Mouse (Mus musculus): ENCODE data around the gene Chd3. TPM values are rescaled to one million over a fixed set of nuclear protein-coding genes. Genes with fewer than 3 reads are reported as not detected.

Gene Chd3
- polyA plus RNA-seq, 1 experiment from 2014 or later: 46.9 TPM

- WGBS: 88% methylated on average over 7 of the region's 7 CpGs
- Histone ChIP-seq H3K9me3 (no peaks in the 10 kb centered on the region), H3K27me3 (ENCODE audit: insufficient read depth, poor library complexity, severe bottlenecking) (no peaks in the 10 kb centered on the region), H3K4me3 (no peak overlapping the region), H3K27ac (no peak overlapping the region), H3K36me3 (peaks cover 100% of the 10 kb centered on the region), H3K4me1 (replicated peaks) (0 out of 2 replicates have a peak, but pooled peaks cover 2% of the 10 kb centered on the region)
- no peak for DNase-seq (ENCODE audit: low spot score)
These were observed 57.9 kb downstream of the Chd3 start for GRCm38 (mm10) chr11:69311266-69311665.

DNA sequence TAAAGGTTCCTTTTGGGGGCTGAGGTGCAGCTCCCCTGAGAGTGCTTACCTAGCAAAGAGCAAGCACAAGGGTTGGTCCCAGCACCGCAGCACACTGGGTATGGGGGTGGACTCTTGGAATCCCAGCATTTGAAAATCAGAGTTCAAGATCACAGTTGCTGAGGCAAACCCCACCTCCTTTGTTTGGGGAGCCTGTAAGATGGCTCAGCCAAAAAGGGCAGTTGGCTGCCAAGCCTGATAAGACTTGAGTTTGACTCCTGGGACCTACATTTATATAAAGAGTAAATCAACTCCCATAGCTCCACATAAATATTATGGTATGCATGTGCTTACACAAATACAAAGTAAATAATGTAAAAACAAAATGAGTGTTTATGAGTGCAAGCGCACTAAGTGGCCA lies 63.2 kb downstream of the Chd3 start:
- whole genome bisulfite sequencing: 94% methylated on average over 2 of the region's 2 CpGs
- H3K36me3 ChIP-seq: peaks cover 99% of the 10 kb centered on the region

GRCm38 (mm10) chr11:69305291-69305690 lies 63.9 kb downstream of the Chd3 start:
- peaks cover 99% of the 10 kb centered on the region for H3K36me3 ChIP-seq
- 91% methylated on average over 9 of the region's 9 CpGs for WGBS
- H3K9me3 ChIP-seq: no peaks in the 10 kb centered on the region
- no peaks in the 10 kb centered on the region for H3K27me3 ChIP-seq (ENCODE audit: insufficient read depth, poor library complexity, severe bottlenecking)
- H3K4me3 ChIP-seq: no peak overlapping the region
- no peak for DNase-seq (ENCODE audit: low spot score)
- no peaks in the 10 kb centered on the region for H3K4me1 ChIP-seq (replicated peaks)
- H3K27ac ChIP-seq: no peak overlapping the region

More for the DNA sequence above, 63.2 kb downstream of the Chd3 start:
- H3K27ac ChIP-seq: no peak overlapping the region
- no peaks in the 10 kb centered on the region for H3K9me3 ChIP-seq
- no peak overlapping the region for H3K4me3 ChIP-seq
- no peaks in the 10 kb centered on the region for H3K4me1 ChIP-seq (replicated peaks)
- no peaks in the 10 kb centered on the region for H3K27me3 ChIP-seq (ENCODE audit: insufficient read depth, poor library complexity, severe bottlenecking)
- DNase-seq (ENCODE audit: low spot score): no peak

DNA sequence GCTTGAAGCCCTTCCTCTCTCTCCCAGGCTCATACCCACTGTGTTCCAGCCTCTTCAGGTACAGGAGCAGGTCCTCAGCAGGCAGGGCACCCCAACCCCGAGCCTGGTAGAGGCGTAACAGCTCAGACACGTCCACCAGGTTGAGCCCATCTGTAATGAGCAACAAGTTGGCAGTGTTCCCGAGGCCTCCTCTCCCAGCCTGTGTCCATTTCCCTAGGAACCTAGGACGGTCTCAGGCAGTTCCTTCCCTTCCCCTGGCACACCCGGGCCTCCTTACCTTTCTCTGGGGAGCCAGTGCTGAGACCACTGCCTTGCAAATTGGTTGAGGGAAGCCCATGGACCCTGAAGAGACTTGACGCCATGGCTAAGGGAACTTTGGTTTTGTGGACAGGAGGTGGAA lies 66.4 kb downstream of the Chd3 start:
- peaks cover 97% of the 10 kb centered on the region for H3K36me3 ChIP-seq
- H3K4me1 ChIP-seq (replicated peaks): no peaks in the 10 kb centered on the region
- no peaks in the 10 kb centered on the region for H3K9me3 ChIP-seq
- 91% methylated on average over 7 of the region's 7 CpGs for WGBS
- no peaks in the 10 kb centered on the region for H3K27me3 ChIP-seq (ENCODE audit: insufficient read depth, poor library complexity, severe bottlenecking)
- no peak for DNase-seq (ENCODE audit: low spot score)
- no peak overlapping the region for H3K27ac ChIP-seq
- H3K4me3 ChIP-seq: no peak overlapping the region

- 77% methylated on average over 7 of the region's 7 CpGs for WGBS
- H3K4me3 ChIP-seq: no peak overlapping the region
- no peak for DNase-seq (ENCODE audit: low spot score)
- no peaks in the 10 kb centered on the region for H3K4me1 ChIP-seq (replicated peaks)
- H3K27me3 ChIP-seq (ENCODE audit: insufficient read depth, poor library complexity, severe bottlenecking): no peaks in the 10 kb centered on the region
- H3K36me3 ChIP-seq: peaks cover 71% of the 10 kb centered on the region
- no peaks in the 10 kb centered on the region for H3K9me3 ChIP-seq
- no peak overlapping the region for H3K27ac ChIP-seq
These were observed 71.0 kb downstream of the Chd3 start for GRCm38 (mm10) chr11:69298231-69298630.

- H3K36me3 ChIP-seq: peaks cover 67% of the 10 kb centered on the region
- no peak overlapping the region for H3K27ac ChIP-seq
- no peak for DNase-seq (ENCODE audit: low spot score)
- no peaks in the 10 kb centered on the region for H3K4me1 ChIP-seq (replicated peaks)
- 89% methylated on average over 2 of the region's 2 CpGs for WGBS
- H3K27me3 ChIP-seq (ENCODE audit: insufficient read depth, poor library complexity, severe bottlenecking): no peaks in the 10 kb centered on the region
- H3K9me3 ChIP-seq: no peaks in the 10 kb centered on the region
- no peak overlapping the region for H3K4me3 ChIP-seq
These were observed 71.4 kb downstream of the Chd3 start for GRCm38 (mm10) chr11:69297799-69298198.

DNA sequence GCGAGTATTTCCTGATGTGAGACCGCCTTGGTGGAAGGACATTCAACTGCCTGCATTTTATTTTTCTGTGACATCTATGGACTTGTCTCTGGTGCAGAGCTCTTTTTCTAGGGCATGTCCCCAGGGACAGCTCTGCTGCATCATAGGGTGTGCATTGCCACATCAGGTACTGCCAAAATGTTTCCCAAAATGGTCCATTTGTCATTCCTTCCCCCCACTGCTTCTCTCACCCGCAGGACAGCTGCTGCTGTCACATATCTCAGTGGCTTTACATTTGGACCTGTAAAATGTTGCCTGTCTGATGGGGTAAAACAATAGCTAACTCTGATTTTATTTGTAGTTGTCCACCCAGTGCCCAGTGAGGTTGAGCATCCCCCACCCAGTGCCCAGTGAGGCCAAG lies 73.9 kb downstream of the Chd3 start:
- H3K4me1 ChIP-seq (replicated peaks): no peaks in the 10 kb centered on the region
- peaks cover 42% of the 10 kb centered on the region for H3K36me3 ChIP-seq
- no peaks in the 10 kb centered on the region for H3K9me3 ChIP-seq
- no peak for DNase-seq (ENCODE audit: low spot score)
- 93% methylated on average over 3 of the region's 3 CpGs for WGBS
- no peak overlapping the region for H3K27ac ChIP-seq
- no peak overlapping the region for H3K4me3 ChIP-seq
- H3K27me3 ChIP-seq (ENCODE audit: insufficient read depth, poor library complexity, severe bottlenecking): no peaks in the 10 kb centered on the region

Other genes with a start within 250 kb of the Chd3 start
- 0.14 and 0.48 TPM in 2 replicates for gene Hes7, start 249.0 kb downstream of the Chd3 start, polyA plus RNA-seq (2016; fragmentation: Nextera tagmentation; extraction: Ambion mirVana)
- gene 9130213A22Rik, start 246.8 kb downstream of the Chd3 start, polyA plus RNA-seq (2016; fragmentation: Nextera tagmentation; extraction: Ambion mirVana): 0.13 TPM in 1 of 2 replicates, not detected in the other
- 0.22 TPM in 1 of 2 replicates, not detected in the other for gene Aloxe3, start 243.5 kb downstream of the Chd3 start, polyA plus RNA-seq (2016; fragmentation: Nextera tagmentation; extraction: Ambion mirVana)
- not detected in 2 replicates for gene Alox12b, start 212.4 kb downstream of the Chd3 start, polyA plus RNA-seq (2016; fragmentation: Nextera tagmentation; extraction: Ambion mirVana)
- gene Alox8, start 171.6 kb downstream of the Chd3 start, polyA plus RNA-seq (2016; fragmentation: Nextera tagmentation; extraction: Ambion mirVana): 0.10 TPM in 1 of 2 replicates, not detected in the other
- gene Gucy2e, start 132.4 kb downstream of the Chd3 start, polyA plus RNA-seq (2016; fragmentation: Nextera tagmentation; extraction: Ambion mirVana): 0.06 and 0.09 TPM in 2 replicates
- 34.2 and 36.7 TPM in 2 replicates for gene Cntrob, start 45.6 kb downstream of the Chd3 start, polyA plus RNA-seq (2016; fragmentation: Nextera tagmentation; extraction: Ambion mirVana)
- 189 and 208 TPM in 2 replicates for gene Trappc1, start 45.4 kb downstream of the Chd3 start, polyA plus RNA-seq (2016; fragmentation: Nextera tagmentation; extraction: Ambion mirVana)
- 1.2 and 2.7 TPM in 2 replicates for gene Kcnab3, start 43.1 kb downstream of the Chd3 start, polyA plus RNA-seq (2016; fragmentation: Nextera tagmentation; extraction: Ambion mirVana)
- gene Rnf227, start 28.9 kb downstream of the Chd3 start, polyA plus RNA-seq (2016; fragmentation: Nextera tagmentation; extraction: Ambion mirVana): 18.0 and 19.9 TPM in 2 replicates
- 148 and 159 TPM in 2 replicates for gene Naa38, start 26.1 kb upstream of the Chd3 start, polyA plus RNA-seq (2016; fragmentation: Nextera tagmentation; extraction: Ambion mirVana)
- gene Cyb5d1, start 26.2 kb upstream of the Chd3 start, polyA plus RNA-seq (2016; fragmentation: Nextera tagmentation; extraction: Ambion mirVana): 47.2 and 51.7 TPM in 2 replicates
- gene Tmem88, start 28.8 kb upstream of the Chd3 start, polyA plus RNA-seq (2016; fragmentation: Nextera tagmentation; extraction: Ambion mirVana): 22.1 and 22.2 TPM in 2 replicates
- gene Kdm6b, start 44.3 kb upstream of the Chd3 start, polyA plus RNA-seq (2016; fragmentation: Nextera tagmentation; extraction: Ambion mirVana): 37.9 and 43.4 TPM in 2 replicates
- 2.0 and 2.6 TPM in 2 replicates for gene Dnah2, start 179.7 kb upstream of the Chd3 start, polyA plus RNA-seq (2016; fragmentation: Nextera tagmentation; extraction: Ambion mirVana)
- 61.9 and 67.2 TPM in 2 replicates for gene Efnb3, start 190.8 kb upstream of the Chd3 start, polyA plus RNA-seq (2016; fragmentation: Nextera tagmentation; extraction: Ambion mirVana)
- gene Wrap53, start 210.8 kb upstream of the Chd3 start, polyA plus RNA-seq (2016; fragmentation: Nextera tagmentation; extraction: Ambion mirVana): 40.6 and 41.4 TPM in 2 replicates
- gene Trp53, start 211.0 kb upstream of the Chd3 start, polyA plus RNA-seq (2016; fragmentation: Nextera tagmentation; extraction: Ambion mirVana): 166 and 173 TPM in 2 replicates
- 7.5 and 7.8 TPM in 2 replicates for gene Atp1b2, start 236.5 kb upstream of the Chd3 start, polyA plus RNA-seq (2016; fragmentation: Nextera tagmentation; extraction: Ambion mirVana)
- not detected in 2 replicates for gene Shbg, start 248.5 kb upstream of the Chd3 start, polyA plus RNA-seq (2016; fragmentation: Nextera tagmentation; extraction: Ambion mirVana)